Comparison of ENCODE assay signal across 8 mouse cellular contexts in the genomic region with DNA sequence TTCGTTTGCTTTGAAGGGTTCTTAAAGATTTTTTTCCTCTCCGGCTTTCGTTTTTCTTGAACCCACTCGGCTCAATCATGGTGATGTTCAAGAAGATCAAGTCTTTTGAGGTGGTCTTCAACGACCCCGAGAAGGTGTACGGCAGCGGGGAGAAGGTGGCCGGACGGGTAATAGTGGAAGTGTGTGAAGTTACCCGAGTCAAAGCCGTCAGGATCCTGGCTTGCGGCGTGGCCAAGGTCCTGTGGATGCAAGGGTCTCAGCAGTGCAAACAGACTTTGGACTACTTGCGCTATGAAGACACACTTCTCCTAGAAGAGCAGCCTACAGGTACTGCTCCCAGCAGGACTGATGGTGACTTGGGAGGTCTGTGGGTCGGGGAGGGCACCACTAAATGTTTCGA. TPM values are rescaled to one million over a fixed set of nuclear protein-coding genes. Genes with fewer than 3 reads are reported as not detected.
DNase-seq lines count a peak whose midpoint lies in the region; ATAC-seq and TF ChIP-seq lines count a peak whose summit lies in the region.

No protein-coding gene starts in this region.

- H3K27me3 ChIP-seq in intestine, embryonic 15.5 days (replicated peaks) = no peaks in the 10 kb centered on the region

- H3K4me2 ChIP-seq in intestine, embryonic 15.5 days (replicated peaks) = peak overlapping the region; percentile 71

- peak overlapping the region; percentile 76 for H3K9ac ChIP-seq in intestine, embryonic 15.5 days

- peak overlapping the region; percentile 16 for H3K27ac ChIP-seq in embryonic fibroblast, embryonic 13.5 days (ENCODE audit: insufficient read depth, low read length)
- H3K27ac ChIP-seq in intestine, embryonic 15.5 days = peak overlapping the region; percentile 92

- H3K9me3 ChIP-seq in intestine, embryonic 15.5 days = no peaks in the 10 kb centered on the region

- WGBS in intestine, embryonic 15.5 days = 0% methylated on average over 17 of the region's 17 CpGs

- peaks cover 7% of the 10 kb centered on the region; the same call in 1 of the 2 replicates for H3K4me1 ChIP-seq in embryonic fibroblast, embryonic 13.5 days (ENCODE audit: control insufficient read depth, insufficient read depth, low read length)
- H3K4me1 ChIP-seq in intestine, embryonic 15.5 days (replicated peaks) = peaks cover 45% of the 10 kb centered on the region

- ATAC-seq in intestine, embryonic 15.5 days = peak; percentile 22

- no peak; the same call in 1 of the 2 replicates for TF ChIP-seq POLR2A in embryonic fibroblast, embryonic 13.5 days (IDR thresholded peaks at IDR 0.05; ENCODE audit: low read depth, low read length)

- peak; percentile 29 for DNase-seq in retina, embryonic 14.5 days (ENCODE audit: low spot score)
- no peak for DNase-seq in retina, postnatal 1 day
- peak; percentile 54 for DNase-seq in lung, postnatal 10 days
- peak; percentile 64 for DNase-seq in thymus, postnatal 4 days
- no peak for DNase-seq in layer of hippocampus, adult 8-10 months (ENCODE audit: low spot score in 2 of 2)
- no peak for DNase-seq in urinary bladder, postnatal 4 days (ENCODE audit: low spot score in 2 of 2)

- no peak for TF ChIP-seq CTCF in embryonic fibroblast, embryonic 13.5 days (IDR thresholded peaks at IDR 0.05; ENCODE audit: borderline replicate concordance, insufficient read depth, low read length)

- H3K36me3 ChIP-seq in intestine, embryonic 15.5 days = peaks cover 9% of the 10 kb centered on the region; the same call in 1 of the 2 replicates

- H3K4me3 ChIP-seq in embryonic fibroblast, embryonic 13.5 days (ENCODE audit: insufficient read depth, low read length) = peak overlapping the region; percentile 82
- peak overlapping the region; percentile 62 for H3K4me3 ChIP-seq in intestine, embryonic 15.5 days (replicated peaks)

RNA-seq across cellular contexts. Expression of a gene that starts 0.4 kb away (rescaled TPM):
- polyA plus RNA-seq in embryonic fibroblast, embryonic 13.5 days (2011; ENCODE audit: insufficient read length, low read depth, missing spikeins) = 37.6 and 98.8 TPM in 2 replicates
- polyA plus RNA-seq in intestine, embryonic 15.5 days (2015; fragmentation: Nextera tagmentation; extraction: Ambion mirVana) = 136 and 146 TPM in 2 replicates
- 10 to 100 TPM; 23.9 to 39.1 (median 31.6) TPM for total RNA-seq in layer of hippocampus, adult 8-10 months (2022)

RNA-seq across cellular contexts. Expression of a gene that starts 18.6 kb away (rescaled TPM):
- polyA plus RNA-seq in embryonic fibroblast, embryonic 13.5 days (2011; ENCODE audit: insufficient read length, low read depth, missing spikeins) = not detected in 2 replicates
- 0.67 and 1.5 TPM in 2 replicates for polyA plus RNA-seq in intestine, embryonic 15.5 days (2015; fragmentation: Nextera tagmentation; extraction: Ambion mirVana)
- not detected for total RNA-seq in layer of hippocampus, adult 8-10 months (2022)

RNA-seq across cellular contexts. Expression of a gene that starts 33.2 kb away (rescaled TPM):
- polyA plus RNA-seq in embryonic fibroblast, embryonic 13.5 days (2011; ENCODE audit: insufficient read length, low read depth, missing spikeins) = not detected in 2 replicates
- polyA plus RNA-seq in intestine, embryonic 15.5 days (2015; fragmentation: Nextera tagmentation; extraction: Ambion mirVana) = 0.29 and 0.37 TPM in 2 replicates
- under 1 TPM in 2 of 4 experiments, not detected in 2; 0.16 to 0.22 TPM for total RNA-seq in layer of hippocampus, adult 8-10 months (2022)

RNA-seq across cellular contexts. Expression of a gene that starts 35.8 kb away (rescaled TPM):
- polyA plus RNA-seq in embryonic fibroblast, embryonic 13.5 days (2011; ENCODE audit: insufficient read length, low read depth, missing spikeins) = 23.2 and 30.6 TPM in 2 replicates
- 26.5 and 31.3 TPM in 2 replicates for polyA plus RNA-seq in intestine, embryonic 15.5 days (2015; fragmentation: Nextera tagmentation; extraction: Ambion mirVana)
- 10 to 100 TPM; 30.1 to 38.6 (median 32.5) TPM for total RNA-seq in layer of hippocampus, adult 8-10 months (2022)

RNA-seq across cellular contexts. Expression of a gene that starts 38.3 kb away (rescaled TPM):
- 5.1 and 7.4 TPM in 2 replicates for polyA plus RNA-seq in embryonic fibroblast, embryonic 13.5 days (2011; ENCODE audit: insufficient read length, low read depth, missing spikeins)
- 1.9 and 2.3 TPM in 2 replicates for polyA plus RNA-seq in intestine, embryonic 15.5 days (2015; fragmentation: Nextera tagmentation; extraction: Ambion mirVana)
- total RNA-seq in layer of hippocampus, adult 8-10 months (2022) = 10 to 100 TPM; 49.5 to 56.2 (median 52.6) TPM

Comparison
In these comparisons a context has a peak if more than half of its experiments do, and no peak if none do; other contexts are left out.
1. DNase-seq: peak in retina, embryonic 14.5 days (single experiment), lung, postnatal 10 days (single experiment) and thymus, postnatal 4 days (single experiment); none in retina, postnatal 1 day (single experiment), layer of hippocampus, adult 8-10 months (0 of 2) and urinary bladder, postnatal 4 days (0 of 2).